Mouse (Mus musculus): Measurements from ENCODE around the gene Zfp64.

GRCm38 (mm10) chr2:168927401-168927800, 28.0 kb downstream of the Zfp64 start:
- TF ChIP-seq CTCF (IDR thresholded peaks at IDR 0.05; ENCODE audit: low read depth) (no peak), EP300 (optimal IDR thresholded peaks at IDR 0.05) (no peak)
